In genomic region chr11:120525959-120526358, GRCm38 (mm10) we compare ENCODE assay signal across 22 mouse cellular contexts. TPM values are rescaled to one million over a fixed set of nuclear protein-coding genes. Genes with fewer than 3 reads are reported as not detected.
DNase-seq lines count a peak whose midpoint lies in the region.
"Had no signal": no experiment of that assay in that cellular context is flagged by ENCODE, and none has a peak within 500 bp of the region (broad histone marks: within the 10 kb centered on the region; RNA-seq: fewer than 3 reads in every experiment).

No protein-coding gene starts in this region.

- no peaks in the 10 kb centered on the region for H3K27me3 ChIP-seq in splenic B cell, adult 2 months (ENCODE audit: control insufficient read depth, insufficient read depth, low read length, poor library complexity, severe bottlenecking)

- H3K36me3 ChIP-seq in splenic B cell, adult 2 months (ENCODE audit: control insufficient read depth, insufficient read depth, low read length, poor library complexity, severe bottlenecking): no peaks in the 10 kb centered on the region
- H3K36me3 ChIP-seq: embryonic facial prominence, embryonic 15.5 days; limb, embryonic 15.5 days had no signal

- peak; percentile 55 for DNase-seq in lung, postnatal 36 days
- no peak for DNase-seq in lung, postnatal 4 days
- peak; percentile 86 for DNase-seq in MEL-GATA-1-ER (ENCODE audit: extremely low read depth, low read depth)
- DNase-seq in induced T-regulatory cell, adult 2 months (ENCODE audit: low read depth): peak; percentile 50
- peak; percentile 77 for DNase-seq in splenic B cell, adult 2 months (ENCODE audit: low read depth, low spot score)
- no peak for DNase-seq in frontal cortex, postnatal 25 days (ENCODE audit: low spot score in 2 of 2)
- no peak for DNase-seq in gastrocnemius, adult 18-20 months (ENCODE audit: low spot score)
- no peak for DNase-seq in adrenal gland, postnatal 36 days
- DNase-seq: adrenal gland, adult 8-10 months; cerebellum, adult 8-10 months; gastrocnemius, postnatal 14 days; heart, adult 2 months; kidney, adult 2 months; left cerebral cortex, postnatal 4 days; lung, adult 18-20 months; lung, postnatal 10 days; right cerebral cortex, adult 18-20 months had no signal

RNA-seq across cellular contexts. Expression of gene Gcgr, which starts 4.5 kb away (rescaled TPM):
- under 1 TPM in 1 of 2 experiments, not detected in 1; 0.45 TPM for total RNA-seq in gastrocnemius, adult 18-20 months (2021)
- 1 to 10 TPM in 1 of 2 experiments, under 1 TPM in 1; 0.86 to 1.9 TPM for total RNA-seq in adrenal gland, postnatal 36 days (2021)

RNA-seq across cellular contexts. Expression of gene Mcrip1, which starts 23.6 kb away (rescaled TPM):
- 10 to 100 TPM; 18.4 to 22.7 TPM for total RNA-seq in gastrocnemius, adult 18-20 months (2021)
- total RNA-seq in adrenal gland, postnatal 36 days (2021): 10 to 100 TPM; 58.0 to 73.4 TPM

RNA-seq across cellular contexts. Expression of gene Ppp1r27, which starts 25.0 kb away (rescaled TPM):
- 100 to 1,000 TPM; 140 to 577 TPM for total RNA-seq in gastrocnemius, adult 18-20 months (2021)
- 1 to 10 TPM in 1 of 2 experiments, under 1 TPM in 1; 0.56 to 1.3 TPM for total RNA-seq in adrenal gland, postnatal 36 days (2021)
- total RNA-seq: heart, postnatal 25 days; layer of hippocampus, postnatal 10 days; left cerebral cortex, adult 8-10 months; left cerebral cortex, postnatal 4 days had no signal

RNA-seq across cellular contexts. Expression of gene Slc25a10, which starts 34.3 kb away (rescaled TPM):
- 1 to 10 TPM; 3.3 to 4.5 TPM for total RNA-seq in gastrocnemius, adult 18-20 months (2021)
- total RNA-seq in adrenal gland, postnatal 36 days (2021): 100 to 1,000 TPM; 105 to 115 TPM

RNA-seq across cellular contexts. Expression of gene Mrpl12, which starts 41.5 kb away (rescaled TPM):
- 100 to 1,000 TPM; 130 to 136 TPM for total RNA-seq in gastrocnemius, adult 18-20 months (2021)
- 100 to 1,000 TPM; 110 to 111 TPM for total RNA-seq in adrenal gland, postnatal 36 days (2021)

Comparison
In these comparisons a context has a peak if more than half of its experiments do, and no peak if none do; other contexts are left out.
1. DNase-seq: peak in lung, postnatal 36 days (single experiment), MEL-GATA-1-ER (single experiment), induced T-regulatory cell, adult 2 months (single experiment) and splenic B cell, adult 2 months (single experiment); none in lung, postnatal 4 days (0 of 2), frontal cortex, postnatal 25 days (0 of 2), gastrocnemius, adult 18-20 months (single experiment) and adrenal gland, postnatal 36 days (0 of 2).
2. RNA of gene Ppp1r27, which starts 25.0 kb away (total RNA-seq): 140 to 577 TPM in gastrocnemius, adult 18-20 months; 0.56 to 1.3 TPM in adrenal gland, postnatal 36 days; every median in the first group is over 10 times any median in the second.